Comparison of ENCODE assay signal across 9 mouse cellular contexts in the genomic region with DNA sequence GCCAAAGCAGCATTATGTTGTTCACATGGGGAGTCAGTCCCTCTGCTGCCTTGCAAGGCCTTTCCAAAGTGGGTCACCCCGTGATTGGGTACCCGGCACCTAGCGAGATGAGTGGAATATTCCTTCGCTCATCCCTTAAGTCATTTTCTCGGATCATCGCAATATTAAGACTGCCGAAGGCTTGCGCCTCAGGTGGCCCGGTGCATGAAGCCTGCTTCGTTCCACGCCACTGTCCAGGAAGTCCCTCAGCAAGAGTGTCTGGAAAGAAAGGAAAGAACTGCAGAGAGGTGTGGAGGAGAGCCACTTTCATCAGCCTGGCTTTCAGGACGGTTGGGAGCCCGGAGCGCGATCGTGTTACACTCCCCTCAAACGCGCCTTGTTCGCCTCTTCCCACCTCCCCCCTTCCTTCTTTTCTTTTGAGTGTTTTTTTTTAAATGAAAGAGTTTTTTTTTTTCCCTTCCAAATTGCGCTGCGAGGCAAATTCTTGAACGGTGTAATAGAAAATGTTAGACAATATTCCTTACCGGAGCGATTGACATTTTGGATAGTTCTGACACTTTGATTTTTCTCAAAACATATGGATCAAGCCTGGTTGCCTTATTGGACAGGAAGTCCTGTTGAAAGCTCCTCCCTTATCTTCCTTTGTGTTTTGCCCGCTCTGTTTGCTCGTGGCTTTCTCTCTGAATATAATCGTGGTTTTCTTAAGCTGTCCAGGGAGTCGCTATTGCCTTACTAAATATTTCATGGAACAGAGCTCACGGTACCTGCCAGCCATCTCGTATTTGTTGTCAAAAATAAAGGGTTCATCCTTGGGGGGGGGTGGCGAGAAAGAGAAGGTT.
DNase-seq lines count a peak whose midpoint lies in the region; ATAC-seq and TF ChIP-seq lines count a peak whose summit lies in the region.
"Had no signal": no experiment of that assay in that cellular context is flagged by ENCODE, and none has a peak within 500 bp of the region (broad histone marks: within the 10 kb centered on the region; RNA-seq: fewer than 3 reads in every experiment).

No protein-coding gene starts in this region.

- H3K4me2 ChIP-seq in forebrain, embryonic 16.5 days (ENCODE audit: low read length) = peak overlapping the region; percentile 58
- H3K4me2 ChIP-seq in stomach, embryonic 16.5 days (ENCODE audit: low read depth, low read length) = peak overlapping the region; percentile 58

- peak; percentile 47; the same call in 1 of the 2 replicates for ATAC-seq in forebrain, embryonic 16.5 days
- no peak for ATAC-seq in stomach, embryonic 16.5 days (ENCODE audit: insufficient read depth, low FRiP score)

- H3K9me3 ChIP-seq in forebrain, embryonic 16.5 days (ENCODE audit: control insufficient read depth, low read length) = no peaks in the 10 kb centered on the region
- no peaks in the 10 kb centered on the region for H3K9me3 ChIP-seq in stomach, embryonic 16.5 days (replicated peaks; ENCODE audit: control insufficient read depth, low read length)

- no peaks in the 10 kb centered on the region for H3K27me3 ChIP-seq in heart, adult 2 months (ENCODE audit: control insufficient read depth, insufficient read depth, low read length)
- peaks cover 9% of the 10 kb centered on the region for H3K27me3 ChIP-seq in forebrain, embryonic 16.5 days (replicated peaks; ENCODE audit: control insufficient read depth, insufficient read depth, low read length)
- peaks cover 4% of the 10 kb centered on the region; the same call in 1 of the 2 replicates for H3K27me3 ChIP-seq in liver, adult 2 months (ENCODE audit: control insufficient read depth, insufficient read depth, low read length)
- peaks cover 8% of the 10 kb centered on the region for H3K27me3 ChIP-seq in stomach, embryonic 16.5 days (ENCODE audit: control insufficient read depth, insufficient read depth, low read length)
- H3K27me3 ChIP-seq in thymus, adult 2 months (ENCODE audit: control insufficient read depth, insufficient read depth, low read length) = no peaks in the 10 kb centered on the region; the same call in 1 of the 2 replicates

- TF ChIP-seq POLR2A in heart, adult 2 months (IDR thresholded peaks at IDR 0.05; ENCODE audit: insufficient read depth, low read depth, low read length) = no peak
- no peak for TF ChIP-seq POLR2A in liver, adult 2 months (IDR thresholded peaks at IDR 0.05; ENCODE audit: extremely low read depth, insufficient read depth, low read length)
- TF ChIP-seq POLR2A in thymus, adult 2 months (IDR thresholded peaks at IDR 0.05; ENCODE audit: control insufficient read depth, extremely low read depth, insufficient read depth, low read length, poor library complexity) = no peak

- no peaks in the 10 kb centered on the region for H3K4me1 ChIP-seq in heart, adult 2 months (ENCODE audit: control insufficient read depth, insufficient read depth, low read length)
- peaks cover 33% of the 10 kb centered on the region for H3K4me1 ChIP-seq in forebrain, embryonic 16.5 days (replicated peaks; ENCODE audit: control insufficient read depth, insufficient read depth, low read length)
- H3K4me1 ChIP-seq in liver, adult 2 months (ENCODE audit: control insufficient read depth, insufficient read depth, low read length) = peaks cover 7% of the 10 kb centered on the region
- peaks cover 9% of the 10 kb centered on the region for H3K4me1 ChIP-seq in stomach, embryonic 16.5 days (ENCODE audit: control insufficient read depth, insufficient read depth, low read length)
- H3K4me1 ChIP-seq in thymus, adult 2 months (replicated peaks; ENCODE audit: control insufficient read depth, insufficient read depth, low read length) = no peaks in the 10 kb centered on the region

- no peak for TF ChIP-seq EP300 in heart, adult 2 months (IDR thresholded peaks at IDR 0.05; ENCODE audit: insufficient read depth, low read depth, low read length)

- no peak for TF ChIP-seq CTCF in heart, adult 2 months (IDR thresholded peaks at IDR 0.05)
- no peak for TF ChIP-seq CTCF in liver, adult 2 months (IDR thresholded peaks at IDR 0.05; ENCODE audit: low read depth, low read length)
- TF ChIP-seq CTCF in thymus, adult 2 months (IDR thresholded peaks at IDR 0.05; ENCODE audit: borderline replicate concordance, control insufficient read depth, extremely low read depth, insufficient read depth, low read length, poor library complexity) = no peak

- intact Hi-C loops in heart, adult 2 months (cut with DNase I) = loop anchor here (5.0 kb wide), 2 partner anchors 74 to 176 kb away; no protein-coding TSS in a partner anchor

- DNase-seq in heart, adult 2 months = peak in 1 of 2 experiments; percentile 18
- no peak for DNase-seq in heart, adult 8-10 months (ENCODE audit: low spot score)
- DNase-seq in cerebellum, adult 18-20 months = peak; percentile 6 to 9
- DNase-seq in liver, adult 2 months (ENCODE audit: extremely low read depth, low read depth, low spot score) = peak; percentile 3
- DNase-seq in right cerebral cortex, postnatal 4 days = no peak
- DNase-seq in thymus, adult 2 months = no peak

- H3K79me2 ChIP-seq in heart, adult 2 months (replicated peaks; ENCODE audit: control insufficient read depth, insufficient read depth, low read length) = no peaks in the 10 kb centered on the region
- no peaks in the 10 kb centered on the region for H3K79me2 ChIP-seq in liver, adult 2 months (ENCODE audit: control insufficient read depth, insufficient read depth, low read length)

- H3K9ac ChIP-seq in heart, adult 2 months (ENCODE audit: low read depth, low read length) = no peak overlapping the region
- H3K9ac ChIP-seq in forebrain, embryonic 16.5 days (replicated peaks; ENCODE audit: low read depth, low read length) = peak overlapping the region; percentile 46
- H3K9ac ChIP-seq in liver, adult 2 months (ENCODE audit: low read depth, low read length) = no peak overlapping the region
- peak overlapping the region; percentile 49 for H3K9ac ChIP-seq in stomach, embryonic 16.5 days (ENCODE audit: low read length)

- no peaks in the 10 kb centered on the region for H3K36me3 ChIP-seq in heart, adult 2 months (ENCODE audit: control insufficient read depth, insufficient read depth, low read length)
- H3K36me3 ChIP-seq in forebrain, embryonic 16.5 days (ENCODE audit: control insufficient read depth, insufficient read depth) = no peaks in the 10 kb centered on the region
- H3K36me3 ChIP-seq in liver, adult 2 months (ENCODE audit: control insufficient read depth, insufficient read depth, low read length) = no peaks in the 10 kb centered on the region
- no peaks in the 10 kb centered on the region for H3K36me3 ChIP-seq in stomach, embryonic 16.5 days (ENCODE audit: control insufficient read depth, insufficient read depth, low read length)
- no peaks in the 10 kb centered on the region for H3K36me3 ChIP-seq in thymus, adult 2 months (ENCODE audit: control insufficient read depth, insufficient read depth, low read length)

- WGBS in heart, adult 2 months = 10% methylated on average over 31 of the region's 31 CpGs
- 2% methylated on average over 31 of the region's 31 CpGs for WGBS in forebrain, embryonic 16.5 days
- 23% methylated on average over 31 of the region's 31 CpGs for WGBS in liver, adult 2 months
- 5% methylated on average over 31 of the region's 31 CpGs for WGBS in stomach, embryonic 16.5 days
- WGBS in thymus, adult 2 months = 13% methylated on average over 31 of the region's 31 CpGs

- H3K4me3 ChIP-seq in heart, adult 2 months = peak overlapping the region; percentile 15
- H3K4me3 ChIP-seq in forebrain, embryonic 16.5 days (replicated peaks; ENCODE audit: low read length) = peak overlapping the region; percentile 36
- H3K4me3 ChIP-seq in liver, adult 2 months (ENCODE audit: insufficient read depth, low read depth, low read length) = no peak overlapping the region
- H3K4me3 ChIP-seq in stomach, embryonic 16.5 days (replicated peaks; ENCODE audit: low read length) = peak overlapping the region; percentile 42
- H3K4me3 ChIP-seq in thymus, adult 2 months (ENCODE audit: control insufficient read depth, insufficient read depth, low read length) = no peak overlapping the region
- H3K4me3 ChIP-seq: erythroblast, embryonic 14.5 days had no signal

- no peak overlapping the region for H3K27ac ChIP-seq in heart, adult 2 months
- H3K27ac ChIP-seq in forebrain, embryonic 16.5 days (ENCODE audit: low read length) = no peak overlapping the region
- no peak overlapping the region for H3K27ac ChIP-seq in liver, adult 2 months (replicated peaks; ENCODE audit: insufficient read depth, low read depth, low read length)
- H3K27ac ChIP-seq in stomach, embryonic 16.5 days (ENCODE audit: low read length) = no peak overlapping the region
- no peak overlapping the region for H3K27ac ChIP-seq in thymus, adult 2 months (ENCODE audit: control insufficient read depth, insufficient read depth, low read length)

Comparison
In these comparisons a context has a peak if more than half of its experiments do, and no peak if none do; other contexts are left out.
1. DNase-seq: peak in cerebellum, adult 18-20 months (2 of 2) and liver, adult 2 months (single experiment); none in heart, adult 8-10 months (single experiment), right cerebral cortex, postnatal 4 days (single experiment) and thymus, adult 2 months (single experiment).
2. H3K4me3 ChIP-seq: peak in heart, adult 2 months (single experiment), forebrain, embryonic 16.5 days (single experiment) and stomach, embryonic 16.5 days (single experiment); none in liver, adult 2 months (single experiment) and thymus, adult 2 months (single experiment).
3. H3K9ac ChIP-seq: peak in forebrain, embryonic 16.5 days (single experiment) and stomach, embryonic 16.5 days (single experiment); none in heart, adult 2 months (single experiment) and liver, adult 2 months (single experiment).